1 mouse cellular context compared by ENCODE assay signal in the genomic region with DNA sequence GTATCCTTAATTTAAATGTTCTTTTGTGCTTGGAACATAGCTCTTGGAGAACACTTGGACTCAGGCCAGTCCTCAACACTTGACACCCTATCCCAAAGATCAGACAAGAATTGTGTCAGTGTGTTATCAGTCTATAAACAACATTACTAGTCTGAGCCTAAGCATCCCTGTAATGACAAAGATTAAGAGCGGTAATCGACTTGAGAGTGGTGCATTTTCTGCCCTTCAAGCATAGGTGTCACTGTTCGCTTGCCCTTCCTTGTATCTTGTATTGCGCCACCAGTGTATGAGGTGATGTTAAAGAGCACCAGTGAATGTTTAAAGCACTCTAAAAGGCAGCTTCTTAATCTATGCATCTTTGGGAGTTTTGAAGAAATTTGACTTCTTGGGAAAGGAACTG.
TF ChIP-seq lines count a peak whose summit lies in the region.

No protein-coding gene starts in this region.

TF ChIP-seq in CH12.LX, 34 proteins besides CTCF, POLR2A, EP300 and RAD21:
- TF ChIP-seq IRF4 (IDR thresholded peaks at IDR 0.05; ENCODE audit: low read depth, low read length) (no peak), NRF1 (IDR thresholded peaks at IDR 0.05; ENCODE audit: low read depth, low read length) (no peak), JUN (IDR thresholded peaks at IDR 0.05; ENCODE audit: insufficient read depth, low read depth, low read length) (no peak), ZKSCAN1 (IDR thresholded peaks at IDR 0.05; ENCODE audit: borderline replicate concordance, low read depth, low read length) (no peak), BHLHE40 (IDR thresholded peaks at IDR 0.05; ENCODE audit: low read depth, low read length) (no peak), TCF12 (IDR thresholded peaks at IDR 0.05; ENCODE audit: low read depth, low read length) (no peak), HCFC1 (IDR thresholded peaks at IDR 0.05; ENCODE audit: low read depth, low read length) (no peak), TBP (conservative IDR thresholded peaks at IDR 0.05; ENCODE audit: low read depth, low read length) (no peak), CHD2 (IDR thresholded peaks at IDR 0.05; ENCODE audit: low read length) (no peak), JUND (conservative IDR thresholded peaks at IDR 0.05; ENCODE audit: low read depth, low read length) (no peak), MAX (IDR thresholded peaks at IDR 0.05; ENCODE audit: low read length) (no peak), CHD1 (IDR thresholded peaks at IDR 0.05; ENCODE audit: low read depth, low read length) (no peak), USF1 (IDR thresholded peaks at IDR 0.05; ENCODE audit: low read depth, low read length) (no peak), ZMIZ1 (IDR thresholded peaks at IDR 0.05; ENCODE audit: low read depth, low read length) (no peak), GABPA (IDR thresholded peaks at IDR 0.05; ENCODE audit: insufficient replicate concordance, low read depth, low read length) (no peak), RCOR1 (conservative IDR thresholded peaks at IDR 0.05; ENCODE audit: low read depth, low read length) (no peak), SMC3 (IDR thresholded peaks at IDR 0.05; ENCODE audit: low read depth, low read length) (no peak), UBTF (IDR thresholded peaks at IDR 0.05; ENCODE audit: low read depth, low read length) (no peak), POLR2AphosphoS2 (IDR thresholded peaks at IDR 0.05; ENCODE audit: low read depth, low read length) (no peak)
